Mouse (Mus musculus): ENCODE data around the gene Kcnq4. TPM values are rescaled to one million over a fixed set of nuclear protein-coding genes. Genes with fewer than 3 reads are reported as not detected.

Kcnq4 gene
- total RNA-seq, 2 experiments from 2014 or later = 15.7 to 18.5 TPM

- intact Hi-C loops (cut with DNase I; ENCODE audit: low total_unique reads) = loop anchor here (5.0 kb wide), 1 partner anchor 74 kb away; no protein-coding TSS in a partner anchor
- DNase-seq = no peak
These were observed 65.0 kb downstream of the Kcnq4 start for GRCm38 (mm10) chr4:120683278-120683997.

DNA sequence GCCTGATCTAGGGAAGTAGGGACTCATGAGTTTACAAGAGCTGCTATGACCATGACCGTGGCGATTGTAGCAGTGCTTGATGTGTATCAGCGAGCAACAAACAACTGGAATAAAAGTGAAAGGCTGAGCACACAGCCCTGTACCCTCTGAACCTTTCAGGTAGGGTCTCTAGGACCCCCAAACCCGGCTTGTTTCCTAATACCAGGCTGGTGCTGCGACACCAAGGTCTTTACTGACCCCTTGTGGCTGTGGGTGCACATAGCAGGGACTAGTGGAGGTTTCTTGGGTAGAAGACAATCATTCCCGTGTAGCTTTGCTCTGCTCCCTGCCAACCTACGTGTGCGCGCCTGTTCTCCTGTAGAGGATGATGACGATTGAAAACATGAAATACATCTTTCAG lies 66.2 kb downstream of the Kcnq4 start:
- DNase-seq = peak; percentile 44
- intact Hi-C loops (cut with DNase I; ENCODE audit: low total_unique reads) = loop anchor here (5.0 kb wide), 1 partner anchor 75 kb away; no protein-coding TSS in a partner anchor

GRCm38 (mm10) chr4:120680953-120681352 lies 67.5 kb downstream of the Kcnq4 start:
- no peak for DNase-seq
- intact Hi-C loops (cut with DNase I; ENCODE audit: low total_unique reads) = loop anchor here (5.0 kb wide), 1 partner anchor 76 kb away; no protein-coding TSS in a partner anchor

DNA sequence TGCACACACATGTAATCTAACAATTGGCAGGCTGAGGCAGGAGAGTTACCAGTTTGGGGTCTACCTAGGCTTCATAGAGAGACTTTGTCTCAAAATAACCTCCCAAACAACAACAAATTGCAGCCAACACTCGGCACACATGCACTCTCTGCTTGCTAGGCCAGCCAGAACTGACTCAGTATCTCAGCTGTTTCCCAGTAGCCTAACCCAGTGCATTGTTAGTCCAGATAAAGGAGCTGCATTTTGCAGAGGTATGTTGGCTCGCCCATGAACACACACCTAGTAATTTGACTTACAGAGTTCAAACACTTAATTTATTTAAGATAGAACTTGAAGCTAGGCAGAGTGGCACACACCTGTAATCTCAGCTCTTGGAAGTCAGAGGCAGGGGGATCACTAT lies 72.8 kb downstream of the Kcnq4 start:
- no peak for DNase-seq
- intact Hi-C loops (cut with DNase I; ENCODE audit: low total_unique reads) = no loop called here

DNA sequence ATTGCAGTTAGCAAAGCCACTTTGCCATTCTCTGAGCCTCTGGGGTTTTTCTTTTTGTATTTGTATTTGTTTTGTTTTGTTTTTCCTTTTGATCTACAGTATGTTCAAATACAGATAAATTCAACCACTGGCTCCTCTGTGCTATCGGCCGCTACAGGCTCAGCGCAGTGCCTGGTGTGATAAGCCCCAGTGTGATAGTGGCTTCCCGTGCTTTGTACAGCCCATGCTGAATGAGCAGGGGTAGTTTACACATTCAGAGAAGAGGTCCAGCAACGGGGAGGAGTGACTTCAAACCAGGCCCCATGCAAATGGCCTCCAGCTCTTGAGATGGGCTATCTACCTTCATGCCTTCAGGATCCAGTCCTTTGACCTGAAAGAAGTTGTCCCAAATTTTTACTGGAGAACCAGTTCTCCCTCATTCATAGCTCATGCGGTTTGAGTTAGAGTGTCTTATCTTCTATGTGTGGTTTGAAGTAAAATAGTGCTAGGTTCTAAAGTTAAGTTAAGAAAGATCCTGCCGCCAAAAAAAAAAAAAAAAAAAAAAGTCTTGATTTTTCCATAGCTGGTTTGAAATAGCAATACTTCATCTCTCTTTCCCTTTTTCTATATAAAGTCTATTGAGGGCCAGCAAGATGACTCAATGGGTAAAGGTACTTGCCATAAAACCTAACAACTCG lies 73.5 kb downstream of the Kcnq4 start:
- intact Hi-C loops (cut with DNase I; ENCODE audit: low total_unique reads) = no loop called here
- no peak for DNase-seq

DNA sequence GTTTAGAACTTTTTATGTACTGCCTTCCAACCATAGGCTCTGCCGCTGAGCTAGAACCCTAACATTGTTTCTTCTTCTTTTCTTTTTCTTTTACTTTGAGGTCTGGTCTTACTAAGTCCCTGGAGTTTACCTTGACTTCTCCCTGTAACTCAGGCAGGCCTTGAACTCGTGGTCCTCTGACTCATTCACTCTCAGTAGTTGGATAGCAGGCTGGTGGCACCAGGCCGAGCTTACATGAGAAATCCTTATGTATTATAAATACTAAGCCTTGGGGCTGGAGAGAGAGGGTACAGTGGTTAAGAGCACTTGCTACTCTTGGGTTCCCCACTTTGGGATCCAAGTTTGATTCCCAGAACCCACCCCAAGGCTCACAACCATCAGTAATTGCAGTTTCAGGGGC lies 74.8 kb downstream of the Kcnq4 start:
- DNase-seq = no peak
- intact Hi-C loops (cut with DNase I; ENCODE audit: low total_unique reads) = no loop called here

DNA sequence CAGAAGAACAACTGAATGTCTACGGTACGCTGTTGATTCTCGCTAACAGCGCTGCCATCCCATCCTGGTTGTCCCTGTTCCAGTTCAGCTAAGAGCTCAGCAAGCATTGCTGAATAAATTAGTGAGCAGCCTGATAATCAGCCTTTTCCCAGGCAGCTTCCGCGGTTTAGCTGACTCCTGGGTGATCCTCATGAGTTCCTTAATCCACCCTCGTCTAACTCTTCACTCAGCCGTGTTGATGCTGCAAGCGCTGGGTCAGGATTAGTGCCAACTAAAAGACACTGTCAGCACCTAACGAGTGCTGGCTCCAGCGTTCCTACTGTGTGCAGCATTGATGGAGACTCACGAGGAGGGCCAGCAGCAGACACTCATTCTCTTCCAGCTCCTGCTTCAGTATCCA lies 77.4 kb downstream of the Kcnq4 start:
- intact Hi-C loops (cut with DNase I; ENCODE audit: low total_unique reads) = no loop called here
- no peak for DNase-seq

DNA sequence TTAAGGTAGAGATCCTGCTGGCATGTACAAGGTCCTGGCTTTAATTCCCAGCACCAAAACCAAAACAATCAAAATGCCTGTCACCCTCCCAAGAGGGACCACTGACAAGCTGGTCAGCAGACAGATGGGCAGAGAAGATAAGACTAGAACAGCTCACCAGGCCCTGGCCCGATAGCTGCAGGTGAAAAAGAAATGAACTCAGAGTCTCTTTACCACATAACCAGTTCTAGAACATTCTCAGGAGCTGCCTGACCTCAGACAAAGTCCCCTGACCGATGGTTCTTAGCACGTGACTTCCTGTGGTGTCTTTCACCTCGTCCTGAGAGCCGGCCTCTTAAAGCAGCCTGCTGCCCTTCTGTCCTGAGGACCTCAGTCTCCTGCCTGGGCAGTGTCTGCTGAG lies 78.8 kb downstream of the Kcnq4 start:
- no peak for DNase-seq

GRCm38 (mm10) chr4:120668551-120668950 lies 79.9 kb downstream of the Kcnq4 start:
- DNase-seq = peak; percentile 48
- intact Hi-C loops (cut with DNase I; ENCODE audit: low total_unique reads) = no loop called here

More for the DNA sequence above, 78.8 kb downstream of the Kcnq4 start:
- intact Hi-C loops (cut with DNase I; ENCODE audit: low total_unique reads) = no loop called here

- DNase-seq = no peak
- intact Hi-C loops (cut with DNase I; ENCODE audit: low total_unique reads) = no loop called here
These were observed 80.9 kb downstream of the Kcnq4 start for GRCm38 (mm10) chr4:120667555-120667954.

DNA sequence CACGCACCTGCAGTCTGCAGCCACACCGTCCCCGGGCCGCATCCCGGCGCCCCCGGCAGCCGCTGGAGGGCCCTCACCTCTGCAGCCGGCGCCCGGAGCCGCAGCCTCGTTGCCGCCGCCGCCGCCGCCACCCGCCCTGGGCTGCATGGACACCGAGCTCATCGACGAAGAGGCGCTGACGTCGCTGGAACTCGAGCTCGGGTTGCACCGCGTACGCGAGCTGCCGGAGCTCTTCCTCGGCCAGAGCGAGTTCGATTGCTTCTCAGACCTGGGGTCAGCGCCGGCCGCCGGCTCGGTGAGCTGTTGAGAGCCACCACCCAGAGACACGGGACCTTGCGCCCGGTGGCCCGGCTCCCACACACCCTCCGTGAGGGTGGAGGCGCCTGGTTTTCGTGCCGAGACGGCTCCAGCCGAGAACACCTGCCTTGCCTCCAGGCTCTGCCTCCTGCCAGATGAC lies 81.3 kb downstream of the Kcnq4 start:
- intact Hi-C loops (cut with DNase I; ENCODE audit: low total_unique reads) = no loop called here
- DNase-seq = peak; percentile 78

GRCm38 (mm10) chr4:120666358-120667024 lies 81.9 kb downstream of the Kcnq4 start, which contains the start of gene Cited4:
TSS of gene Cited4 (plus strand) at chr4:120666572.
- DNase-seq = peak; percentile 88
- intact Hi-C loops (cut with DNase I; ENCODE audit: low total_unique reads) = no loop called here

DNA sequence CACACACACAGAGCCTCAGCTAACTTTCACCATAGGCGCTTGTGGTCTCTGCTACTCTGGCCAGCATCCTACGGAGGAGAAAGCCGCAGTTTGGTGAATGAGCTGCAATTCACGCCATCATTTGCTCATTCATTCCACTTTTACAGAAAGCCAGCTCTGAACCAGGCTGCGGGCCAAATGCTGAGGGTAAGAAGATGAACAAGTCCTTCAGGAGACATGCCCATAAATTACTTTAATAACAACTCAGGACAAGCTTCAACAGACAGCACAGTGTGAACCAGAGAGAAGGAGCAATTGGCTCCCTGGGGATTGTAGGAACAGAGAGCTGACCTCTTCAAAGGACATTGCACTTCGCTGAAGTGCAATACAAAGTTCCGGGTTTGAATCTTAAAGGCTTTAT lies 82.6 kb downstream of the Kcnq4 start:
- intact Hi-C loops (cut with DNase I; ENCODE audit: low total_unique reads) = no loop called here
- peak; percentile 17 for DNase-seq

- intact Hi-C loops (cut with DNase I; ENCODE audit: low total_unique reads) = no loop called here
- DNase-seq = no peak
These were observed 83.2 kb downstream of the Kcnq4 start for GRCm38 (mm10) chr4:120665144-120665700.

GRCm38 (mm10) chr4:120664601-120665000 lies 83.8 kb downstream of the Kcnq4 start:
- no peak for DNase-seq

GRCm38 (mm10) chr4:120660485-120660884 lies 87.9 kb downstream of the Kcnq4 start:
- DNase-seq = no peak
- intact Hi-C loops (cut with DNase I; ENCODE audit: low total_unique reads) = no loop called here

More at GRCm38 (mm10) chr4:120664601-120665000, 83.8 kb downstream of the Kcnq4 start:
- intact Hi-C loops (cut with DNase I; ENCODE audit: low total_unique reads) = no loop called here

- intact Hi-C loops (cut with DNase I; ENCODE audit: low total_unique reads) = no loop called here
These were observed 92.5 kb downstream of the Kcnq4 start for GRCm38 (mm10) chr4:120655898-120656297.

GRCm38 (mm10) chr4:120650208-120650592 lies 98.2 kb downstream of the Kcnq4 start:
- intact Hi-C loops (cut with DNase I; ENCODE audit: low total_unique reads) = no loop called here
- DNase-seq = no peak

More at GRCm38 (mm10) chr4:120655898-120656297, 92.5 kb downstream of the Kcnq4 start:
- no peak for DNase-seq

GRCm38 (mm10) chr4:120649369-120650207 lies 98.8 kb downstream of the Kcnq4 start:
- peak; percentile 16 for DNase-seq

More at GRCm38 (mm10) chr4:120649369-120650207, 98.8 kb downstream of the Kcnq4 start:
- intact Hi-C loops (cut with DNase I; ENCODE audit: low total_unique reads) = no loop called here

Data from gastrocnemius, postnatal 14 days (tissue).